Mouse (Mus musculus): ENCODE measurements around the gene Lenep.

Lenep gene

DNA sequence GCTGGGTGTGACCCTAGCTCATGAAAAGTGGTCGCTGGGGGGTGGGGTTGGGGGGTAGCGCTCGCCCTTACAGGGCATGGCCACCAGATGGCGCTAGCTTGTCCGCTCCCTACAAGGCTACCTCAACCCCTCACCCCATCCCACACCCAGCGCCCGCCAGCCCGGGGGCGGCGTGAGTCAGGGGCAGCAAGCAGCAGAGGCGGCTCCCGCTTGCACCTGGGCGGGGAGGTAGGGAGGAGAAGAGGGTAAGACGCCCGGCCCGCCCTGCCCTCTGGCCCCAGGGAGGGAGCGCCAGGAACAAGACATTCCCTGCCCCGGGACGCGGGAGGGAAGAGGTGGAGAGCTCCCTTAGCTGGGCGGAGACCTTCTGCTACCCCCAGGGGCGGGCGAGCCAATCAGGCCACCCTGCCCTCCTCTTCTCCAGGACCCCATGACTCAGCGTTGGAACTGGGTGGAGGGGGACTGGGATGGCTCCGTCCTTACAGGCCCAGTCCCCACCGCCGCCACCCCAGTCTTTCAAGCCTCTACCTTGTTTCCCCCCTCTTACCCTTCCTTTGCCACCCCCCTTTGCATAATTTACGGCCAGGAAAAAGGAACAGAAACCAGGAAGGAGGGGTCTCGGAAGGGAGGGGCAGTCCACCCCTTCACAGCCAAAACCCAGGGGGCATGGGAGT is 24.1 kb downstream of the Lenep start:
- DNase-seq (ENCODE audit: low spot score in 2 of 2) = peak; percentile 56 to 78

DNA sequence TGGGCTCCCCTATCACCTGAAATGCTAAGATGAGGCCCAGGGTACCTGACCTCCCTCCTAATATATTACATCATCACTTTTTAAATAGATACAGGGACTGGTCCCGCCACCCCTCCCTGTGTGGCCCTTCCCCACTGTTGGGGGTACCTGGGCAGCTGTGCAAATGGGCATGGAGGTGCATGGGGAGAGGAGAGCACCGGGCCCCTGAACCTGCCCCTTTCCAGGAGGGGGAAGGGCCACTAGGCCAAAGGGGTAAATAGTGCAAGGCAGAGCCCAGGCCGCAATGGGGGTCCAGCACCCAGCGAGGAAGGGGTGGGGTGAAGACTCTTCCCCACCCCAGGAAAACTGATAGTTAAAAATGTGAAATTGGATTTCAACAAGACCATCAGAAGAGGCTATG is 24.8 kb downstream of the Lenep start:
- DNase-seq (ENCODE audit: low spot score in 2 of 2) = no peak

DNA sequence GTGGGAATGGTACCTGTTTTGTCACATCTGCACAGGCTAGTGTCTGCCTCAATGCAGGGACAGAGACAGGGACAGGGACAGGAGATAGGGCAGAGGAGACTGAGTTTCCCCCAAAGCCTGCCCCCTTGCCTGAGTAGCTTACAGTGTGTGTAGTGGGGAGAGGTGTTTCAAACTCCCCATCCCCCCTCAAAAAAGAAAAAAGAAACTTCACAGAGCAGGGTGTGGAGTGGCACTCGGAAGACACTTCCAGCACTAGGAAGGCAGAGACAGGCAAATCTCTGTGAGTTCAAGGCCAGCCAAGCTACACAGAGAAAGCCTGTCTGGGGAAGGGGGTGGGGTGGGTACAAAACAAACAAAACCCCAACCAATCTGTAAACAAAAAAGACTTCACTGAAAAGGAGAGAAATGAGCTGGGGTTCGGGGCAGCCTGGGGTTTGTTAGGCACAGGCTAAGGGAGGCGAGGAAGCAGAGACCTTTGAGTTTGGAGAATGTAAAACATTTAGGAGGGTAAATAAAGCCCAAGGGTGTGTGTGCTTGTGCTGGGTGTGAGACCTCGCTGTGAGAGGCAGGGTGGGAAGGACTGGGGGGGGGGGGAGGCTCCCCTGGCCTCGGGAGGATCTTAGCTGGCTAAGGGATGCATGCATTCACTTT is 28.9 kb downstream of the Lenep start:
- no peak for DNase-seq (ENCODE audit: low spot score in 2 of 2)

GRCm38 (mm10) chr3:89367338-89367737 is 35.3 kb downstream of the Lenep start:
- no peak for DNase-seq (ENCODE audit: low spot score in 2 of 2)

DNA sequence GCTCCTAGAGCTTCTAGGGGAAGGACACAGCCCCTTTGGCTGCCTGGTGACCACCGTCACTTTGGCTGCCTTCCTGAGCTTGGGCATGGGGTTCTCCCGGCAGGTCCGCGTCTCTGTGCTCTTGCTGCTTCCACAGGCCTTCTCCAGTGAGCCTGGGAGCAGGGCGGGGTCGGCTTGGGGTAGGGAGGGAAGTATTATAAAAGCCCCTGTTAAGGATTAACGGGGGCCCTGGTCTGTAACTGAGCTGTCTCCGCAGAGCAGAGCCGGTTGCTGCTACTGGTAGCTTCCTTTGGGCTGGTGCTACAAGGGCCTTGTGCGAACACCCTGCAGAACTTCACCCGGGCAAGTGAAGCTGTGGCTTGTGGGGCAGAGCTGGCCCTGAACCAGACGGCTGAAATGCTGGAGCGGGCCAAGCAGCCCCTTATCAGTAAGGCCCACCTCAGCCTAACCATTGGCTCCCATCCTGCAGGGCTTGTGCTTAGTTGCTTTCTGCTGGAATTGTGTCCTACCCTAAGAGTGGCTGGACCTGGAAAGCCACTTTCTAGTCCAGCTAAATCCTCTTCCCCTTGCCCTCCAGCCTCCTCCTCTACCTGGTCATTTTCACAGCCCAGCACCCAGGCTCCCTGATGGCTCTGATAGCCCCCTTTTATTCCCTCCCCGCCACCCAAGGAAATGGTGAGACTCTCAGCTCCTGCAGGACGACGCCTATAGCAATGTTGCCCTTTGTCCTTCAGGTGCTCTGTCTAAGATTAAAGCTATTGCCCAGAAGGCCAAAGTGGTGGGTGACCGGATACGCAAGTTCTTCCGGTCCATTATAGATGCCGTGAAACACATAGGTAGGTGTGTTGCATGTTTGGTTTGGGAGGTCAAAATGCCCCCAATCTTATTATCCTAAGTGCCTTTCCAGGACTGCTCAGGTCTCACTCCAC is 36.8 kb downstream of the Lenep start:
- DNase-seq (ENCODE audit: low spot score in 2 of 2) = no peak

- DNase-seq (ENCODE audit: low spot score in 2 of 2) = no peak
These were observed 37.5 kb downstream of the Lenep start, which contains the start of gene Dcst1 for GRCm38 (mm10) chr3:89365153-89365485. TSS of gene Dcst1 (minus strand) at chr3:89365253.

DNA sequence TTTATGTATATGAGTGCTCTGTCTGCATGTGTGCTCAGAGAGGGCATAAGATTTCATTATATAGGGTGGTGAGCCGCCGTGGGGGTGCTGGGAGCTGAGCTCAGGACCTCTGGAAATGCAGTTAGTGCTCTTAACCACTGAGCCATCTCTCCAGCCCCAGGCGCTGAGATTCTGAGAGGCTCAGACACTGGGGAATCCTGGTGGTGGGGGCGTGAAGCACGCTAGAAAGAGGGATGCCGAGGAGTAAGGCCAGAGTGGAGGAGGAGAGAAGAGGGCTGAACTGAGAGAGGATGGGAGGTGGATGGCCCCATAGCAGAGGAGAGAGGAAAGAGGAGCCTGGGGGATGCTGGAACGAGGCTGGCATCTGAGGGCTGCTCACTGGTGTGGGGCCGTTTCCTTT is 38.0 kb downstream of the Lenep start:
- no peak for DNase-seq (ENCODE audit: low spot score in 2 of 2)

- no peak for DNase-seq (ENCODE audit: low spot score in 2 of 2)
These were observed 40.9 kb downstream of the Lenep start, which contains the start of gene Dcst2 for GRCm38 (mm10) chr3:89361675-89362074. TSS of gene Dcst2 (plus strand) at chr3:89361975.

DNA sequence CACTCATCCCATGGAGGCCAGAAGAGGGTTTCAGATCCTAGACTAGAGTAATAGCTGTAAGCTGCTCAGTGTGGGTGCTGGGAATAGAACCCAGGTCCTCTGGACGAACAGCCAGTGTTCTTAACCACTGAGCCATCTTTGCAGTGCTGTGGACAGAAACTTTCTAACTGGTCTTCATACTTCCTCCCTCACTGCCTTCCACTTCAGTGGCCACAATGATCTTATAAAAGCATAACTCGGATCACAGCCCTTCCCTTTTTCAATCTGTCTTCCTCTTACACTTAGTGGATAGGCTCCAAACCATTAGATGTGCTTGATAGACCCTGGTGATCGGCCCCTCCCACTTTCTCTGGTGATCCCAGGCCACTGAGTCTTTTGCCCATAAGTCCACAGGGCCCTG is 42.4 kb downstream of the Lenep start:
- DNase-seq (ENCODE audit: low spot score in 2 of 2) = no peak

GRCm38 (mm10) chr3:89359630-89360029 is 43.0 kb downstream of the Lenep start:
- DNase-seq (ENCODE audit: low spot score in 2 of 2) = no peak

DNA sequence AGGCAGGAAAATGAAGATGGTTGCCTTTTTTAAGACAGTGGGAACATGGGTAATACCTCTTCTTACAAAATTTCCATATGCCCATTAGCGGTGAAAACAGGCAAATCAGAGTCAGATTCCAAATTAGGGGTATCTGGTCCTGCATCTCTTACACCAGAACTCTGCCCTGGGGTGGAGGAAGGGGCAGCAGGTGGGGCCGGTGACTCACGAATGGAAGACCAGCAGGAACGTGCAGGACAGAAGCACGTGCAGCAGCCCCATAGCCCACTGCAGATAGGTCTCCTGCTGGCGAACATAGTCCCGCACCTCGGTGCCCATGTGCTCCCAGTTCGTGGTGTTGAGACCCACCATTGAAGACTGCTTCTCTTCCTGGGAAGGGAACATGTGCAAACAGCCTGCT is 46.6 kb downstream of the Lenep start:
- DNase-seq (ENCODE audit: low spot score in 2 of 2) = no peak

- DNase-seq (ENCODE audit: low spot score in 2 of 2) = no peak
These were observed 47.1 kb downstream of the Lenep start for GRCm38 (mm10) chr3:89355512-89355902.

- DNase-seq (ENCODE audit: low spot score in 2 of 2) = peak; percentile 62 to 87
These were observed 47.6 kb downstream of the Lenep start for GRCm38 (mm10) chr3:89354816-89355511.

DNA sequence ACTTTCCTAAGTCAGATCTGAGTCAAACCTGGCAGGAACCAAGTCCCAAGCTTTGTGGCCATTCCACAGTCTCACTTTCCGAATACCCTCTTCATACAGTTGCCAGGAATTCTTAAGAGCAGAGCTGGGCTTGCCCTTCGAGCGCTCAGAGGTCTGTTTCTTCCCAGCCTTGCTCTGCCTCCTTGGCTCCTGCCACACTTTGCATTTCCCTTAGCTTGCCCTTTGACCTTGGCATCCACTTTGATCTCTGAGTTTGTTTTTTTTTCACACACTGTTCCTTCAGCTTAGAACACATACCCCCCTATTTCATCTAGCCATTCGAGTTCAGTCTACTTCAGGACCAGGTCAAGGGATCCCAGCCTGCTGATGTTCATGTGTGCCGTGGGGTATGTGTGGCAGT is 51.3 kb downstream of the Lenep start:
- DNase-seq (ENCODE audit: low spot score in 2 of 2) = no peak

Data from thymus, postnatal 10 days (tissue).